Mouse (Mus musculus): ENCODE results near the gene Lamb1. TPM values are rescaled to one million over a fixed set of nuclear protein-coding genes. Genes with fewer than 3 reads are reported as not detected.

Gene Lamb1
- polyA plus RNA-seq, 1 experiment from 2014 or later: 17.8 TPM

- 84% methylated on average over 10 of the region's 10 CpGs for WGBS
- DNase-seq (ENCODE audit: low spot score): no peak
- Histone ChIP-seq H3K27me3 (ENCODE audit: low read depth, poor library complexity, severe bottlenecking) (no peaks in the 10 kb centered on the region), H3K4me1 (peaks cover 22% of the 10 kb centered on the region), H3K36me3 (peaks cover 4% of the 10 kb centered on the region; the same call in 1 of the 2 replicates), H3K4me3 (no peak overlapping the region), H3K27ac (replicated peaks) (no peak overlapping the region), H3K9me3 (replicated peaks) (no peaks in the 10 kb centered on the region)
These were observed 10.4 kb downstream of the Lamb1 start for GRCm38 (mm10) chr12:31275411-31275810.

GRCm38 (mm10) chr12:31278270-31278669, 13.2 kb downstream of the Lamb1 start:
- Histone ChIP-seq H3K9me3 (replicated peaks) (no peaks in the 10 kb centered on the region), H3K27ac (replicated peaks) (no peak overlapping the region), H3K27me3 (ENCODE audit: low read depth, poor library complexity, severe bottlenecking) (no peaks in the 10 kb centered on the region), H3K4me3 (no peak overlapping the region), H3K4me1 (peaks cover 7% of the 10 kb centered on the region; the same call in 1 of the 2 replicates), H3K36me3 (peaks cover 4% of the 10 kb centered on the region; the same call in 1 of the 2 replicates)
- WGBS: 90% methylated on average over 11 of the region's 11 CpGs
- no peak for DNase-seq (ENCODE audit: low spot score)

- WGBS: 91% methylated on average over 7 of the region's 7 CpGs
- Histone ChIP-seq H3K36me3 (no peaks in the 10 kb centered on the region), H3K9me3 (replicated peaks) (no peaks in the 10 kb centered on the region), H3K27me3 (ENCODE audit: low read depth, poor library complexity, severe bottlenecking) (no peaks in the 10 kb centered on the region; the same call in 1 of the 2 replicates), H3K27ac (replicated peaks) (no peak overlapping the region), H3K4me1 (peaks cover 7% of the 10 kb centered on the region; the same call in 1 of the 2 replicates), H3K4me3 (no peak overlapping the region)
- DNase-seq (ENCODE audit: low spot score): no peak
These were observed 15.3 kb downstream of the Lamb1 start for GRCm38 (mm10) chr12:31280318-31280717.

DNA sequence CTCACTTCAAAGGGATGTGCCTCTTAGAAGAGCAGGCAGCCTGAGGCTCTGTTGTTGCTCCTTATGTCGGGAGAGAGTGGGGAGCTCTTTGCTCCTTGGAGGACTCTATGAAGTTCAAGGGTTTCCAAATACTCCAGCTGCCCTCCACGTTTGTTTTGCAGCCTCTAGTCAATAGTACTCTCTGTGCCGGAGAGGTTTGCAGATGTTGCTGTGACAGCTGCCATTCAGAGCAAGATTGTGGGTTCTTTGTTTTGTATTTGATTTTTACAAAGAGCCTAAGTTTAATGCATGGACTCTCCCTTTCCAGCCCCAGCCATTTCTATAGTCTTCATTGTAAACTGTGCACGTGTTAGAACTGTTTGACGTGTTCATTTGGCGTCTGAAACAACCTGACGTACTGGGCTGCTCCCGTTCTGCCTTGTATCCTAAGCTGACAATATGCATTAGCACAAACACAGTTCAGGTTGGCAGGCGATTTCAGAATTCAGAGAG, 16.1 kb downstream of the Lamb1 start:
- Histone ChIP-seq H3K27ac (replicated peaks) (no peak overlapping the region), H3K4me3 (no peak overlapping the region), H3K4me1 (peaks cover 7% of the 10 kb centered on the region; the same call in 1 of the 2 replicates), H3K36me3 (no peaks in the 10 kb centered on the region), H3K27me3 (ENCODE audit: low read depth, poor library complexity, severe bottlenecking) (no peaks in the 10 kb centered on the region; the same call in 1 of the 2 replicates), H3K9me3 (replicated peaks) (no peaks in the 10 kb centered on the region)
- WGBS: 68% methylated on average over 9 of the region's 9 CpGs
- DNase-seq (ENCODE audit: low spot score): no peak

- Histone ChIP-seq H3K4me3 (no peak overlapping the region), H3K27ac (replicated peaks) (no peak overlapping the region), H3K36me3 (no peaks in the 10 kb centered on the region), H3K4me1 (peaks cover 7% of the 10 kb centered on the region; the same call in 1 of the 2 replicates), H3K27me3 (ENCODE audit: low read depth, poor library complexity, severe bottlenecking) (no peaks in the 10 kb centered on the region; the same call in 1 of the 2 replicates), H3K9me3 (replicated peaks) (no peaks in the 10 kb centered on the region)
- no peak for DNase-seq (ENCODE audit: low spot score)
- WGBS: 93% methylated on average over 5 of the region's 5 CpGs
These were observed 17.2 kb downstream of the Lamb1 start for GRCm38 (mm10) chr12:31282241-31282640.

DNA sequence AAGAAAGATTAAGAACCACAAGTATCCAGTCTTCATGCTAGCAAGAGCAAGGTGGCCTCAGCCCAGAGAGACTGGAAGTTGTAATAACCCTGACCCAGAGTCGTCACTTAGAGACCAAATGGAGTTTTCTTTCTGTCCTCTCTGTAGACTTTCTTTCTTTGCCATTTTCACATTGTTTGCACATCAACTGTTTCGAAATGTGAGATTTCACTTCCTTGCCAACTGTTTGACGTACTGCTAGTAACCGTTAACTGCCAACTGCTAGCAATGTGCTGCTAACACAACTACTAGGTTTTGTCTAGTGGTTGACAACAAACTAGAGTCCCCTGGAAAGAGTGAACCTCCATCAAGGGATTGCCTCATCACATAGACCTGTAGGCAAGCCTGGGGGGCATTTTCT, 18.1 kb downstream of the Lamb1 start:
- WGBS: 93% methylated on average over 4 of the region's 4 CpGs
- Histone ChIP-seq H3K27ac (replicated peaks) (no peak overlapping the region), H3K4me3 (no peak overlapping the region), H3K9me3 (replicated peaks) (no peaks in the 10 kb centered on the region), H3K36me3 (no peaks in the 10 kb centered on the region), H3K27me3 (ENCODE audit: low read depth, poor library complexity, severe bottlenecking) (no peaks in the 10 kb centered on the region; the same call in 1 of the 2 replicates), H3K4me1 (peaks cover 7% of the 10 kb centered on the region; the same call in 1 of the 2 replicates)
- DNase-seq (ENCODE audit: low spot score): no peak

DNA sequence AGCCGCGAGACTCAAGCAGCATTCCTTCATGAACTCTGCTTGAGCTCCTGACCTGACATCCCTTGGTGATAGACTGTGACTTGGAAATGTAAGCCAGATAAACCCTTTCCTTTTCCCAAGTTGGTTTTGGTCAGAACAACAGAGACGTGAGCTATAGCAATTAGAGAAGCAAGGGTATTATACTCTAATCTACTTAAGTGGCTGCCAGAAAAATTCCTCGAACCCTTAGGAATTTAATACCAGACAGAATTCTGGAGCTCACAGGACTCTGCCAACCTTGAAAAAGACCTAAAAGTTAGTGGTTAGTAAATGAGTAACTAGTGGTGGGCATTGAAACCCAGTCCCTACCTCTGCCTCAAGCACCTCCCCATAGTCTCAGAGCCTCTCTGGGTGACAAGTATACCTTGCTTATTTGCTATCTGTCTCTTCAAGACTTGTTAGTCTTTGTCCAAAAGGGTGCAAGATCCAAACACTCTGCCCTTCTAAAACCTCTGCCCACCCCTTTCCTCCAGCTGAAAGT, 18.6 kb downstream of the Lamb1 start:
- no peaks in the 10 kb centered on the region for H3K9me3 ChIP-seq (replicated peaks)
- no peak overlapping the region for H3K4me3 ChIP-seq
- DNase-seq (ENCODE audit: low spot score): no peak
- H3K4me1 ChIP-seq: peaks cover 7% of the 10 kb centered on the region; the same call in 1 of the 2 replicates
- no peak overlapping the region for H3K27ac ChIP-seq (replicated peaks)
- WGBS: 80% methylated on average over 4 of the region's 4 CpGs
- no peaks in the 10 kb centered on the region; the same call in 1 of the 2 replicates for H3K27me3 ChIP-seq (ENCODE audit: low read depth, poor library complexity, severe bottlenecking)
- no peaks in the 10 kb centered on the region; the same call in 1 of the 2 replicates for H3K36me3 ChIP-seq

- Histone ChIP-seq H3K4me1 (no peaks in the 10 kb centered on the region), H3K36me3 (peaks cover 8% of the 10 kb centered on the region; the same call in 1 of the 2 replicates), H3K9me3 (replicated peaks) (no peaks in the 10 kb centered on the region), H3K27me3 (ENCODE audit: low read depth, poor library complexity, severe bottlenecking) (no peaks in the 10 kb centered on the region; the same call in 1 of the 2 replicates), H3K27ac (replicated peaks) (no peak overlapping the region), H3K4me3 (no peak overlapping the region)
- WGBS: 88% methylated on average over 10 of the region's 10 CpGs
- DNase-seq (ENCODE audit: low spot score): no peak
These were observed 24.0 kb downstream of the Lamb1 start for GRCm38 (mm10) chr12:31289046-31289445.

DNA sequence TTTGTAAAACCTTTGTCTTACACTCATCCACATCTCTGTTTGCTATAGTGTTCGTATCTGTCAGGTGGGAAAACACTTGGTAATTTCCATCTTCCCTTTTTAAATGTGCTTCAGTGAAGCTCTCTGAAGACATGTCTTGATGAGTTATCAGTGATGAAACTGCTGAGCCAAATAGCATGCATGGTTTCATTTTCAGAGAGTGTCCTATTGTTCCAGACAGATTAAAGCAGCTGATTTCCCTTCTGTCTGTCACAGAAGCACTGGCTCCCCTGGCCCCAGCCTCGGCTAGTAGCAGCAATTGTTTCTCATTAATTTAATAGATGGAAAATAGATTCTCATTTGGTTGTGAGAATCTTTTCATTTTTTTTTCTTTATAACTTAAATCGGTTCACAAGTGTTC, 25.9 kb downstream of the Lamb1 start:
- H3K36me3 ChIP-seq: peaks cover 8% of the 10 kb centered on the region; the same call in 1 of the 2 replicates
- no peak overlapping the region for H3K27ac ChIP-seq (replicated peaks)
- H3K9me3 ChIP-seq (replicated peaks): no peaks in the 10 kb centered on the region
- no peaks in the 10 kb centered on the region for H3K27me3 ChIP-seq (ENCODE audit: low read depth, poor library complexity, severe bottlenecking)
- 86% methylated on average over 3 of the region's 3 CpGs for WGBS
- no peak for DNase-seq (ENCODE audit: low spot score)
- no peak overlapping the region for H3K4me3 ChIP-seq
- H3K4me1 ChIP-seq: peaks cover 8% of the 10 kb centered on the region; the same call in 1 of the 2 replicates

DNA sequence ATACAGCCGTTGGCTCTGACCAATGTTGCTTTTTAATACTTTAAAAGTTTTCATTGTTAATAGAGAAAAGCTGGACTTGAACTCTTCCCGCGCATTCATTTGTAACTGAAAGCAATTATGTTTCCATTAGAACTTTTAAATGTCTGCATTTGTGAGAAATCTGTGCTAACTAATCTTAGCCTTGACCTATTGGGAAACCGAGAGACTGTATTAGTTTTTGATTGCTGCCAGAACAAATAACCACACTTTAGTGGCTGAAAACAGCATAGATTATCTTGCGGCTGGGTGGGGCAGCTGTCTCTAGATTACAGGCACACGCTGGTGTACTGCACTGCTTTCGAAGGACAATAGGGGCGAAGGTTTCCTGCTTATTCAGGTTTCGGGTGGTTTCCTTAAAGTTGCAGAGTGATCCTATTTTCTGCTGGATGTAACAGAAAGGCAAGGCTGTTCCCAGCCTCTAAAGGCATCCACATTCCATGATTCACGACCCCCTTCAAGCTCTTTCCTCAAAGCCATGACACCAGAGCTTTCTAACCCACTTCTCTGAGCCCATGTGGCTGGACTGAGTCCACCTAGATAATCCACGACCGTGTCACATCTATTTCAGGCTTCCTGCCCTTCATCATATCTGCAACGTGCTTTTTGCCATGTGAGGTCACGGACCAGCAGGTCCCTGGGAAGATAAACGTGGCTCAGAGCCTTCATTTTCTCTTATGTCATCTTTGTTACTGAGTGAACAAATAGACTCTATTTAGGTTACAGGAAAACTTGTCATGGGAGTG, 28.5 kb downstream of the Lamb1 start:
- Histone ChIP-seq H3K36me3 (peaks cover 8% of the 10 kb centered on the region; the same call in 1 of the 2 replicates), H3K27me3 (ENCODE audit: low read depth, poor library complexity, severe bottlenecking) (no peaks in the 10 kb centered on the region), H3K4me1 (peaks cover 8% of the 10 kb centered on the region; the same call in 1 of the 2 replicates), H3K9me3 (replicated peaks) (no peaks in the 10 kb centered on the region), H3K27ac (replicated peaks) (no peak overlapping the region), H3K4me3 (no peak overlapping the region)
- DNase-seq (ENCODE audit: low spot score): no peak
- WGBS: 79% methylated on average over 15 of the region's 15 CpGs

- DNase-seq (ENCODE audit: low spot score): no peak
- 69% methylated on average over 10 of the region's 10 CpGs for WGBS
- Histone ChIP-seq H3K27ac (replicated peaks) (no peak overlapping the region), H3K4me3 (no peak overlapping the region), H3K27me3 (ENCODE audit: low read depth, poor library complexity, severe bottlenecking) (no peaks in the 10 kb centered on the region), H3K4me1 (peaks cover 8% of the 10 kb centered on the region; the same call in 1 of the 2 replicates), H3K36me3 (peaks cover under 1% of the 10 kb centered on the region; the same call in 1 of the 2 replicates), H3K9me3 (replicated peaks) (no peaks in the 10 kb centered on the region)
These were observed 29.5 kb downstream of the Lamb1 start for GRCm38 (mm10) chr12:31294526-31294925.

GRCm38 (mm10) chr12:31294996-31295395, 30.0 kb downstream of the Lamb1 start:
- H3K9me3 ChIP-seq (replicated peaks): no peaks in the 10 kb centered on the region
- no peak overlapping the region for H3K27ac ChIP-seq (replicated peaks)
- no peaks in the 10 kb centered on the region for H3K27me3 ChIP-seq (ENCODE audit: low read depth, poor library complexity, severe bottlenecking)
- peaks cover 8% of the 10 kb centered on the region; the same call in 1 of the 2 replicates for H3K4me1 ChIP-seq
- 86% methylated on average over 11 of the region's 11 CpGs for WGBS
- DNase-seq (ENCODE audit: low spot score): no peak
- no peak overlapping the region for H3K4me3 ChIP-seq
- no peaks in the 10 kb centered on the region for H3K36me3 ChIP-seq

DNA sequence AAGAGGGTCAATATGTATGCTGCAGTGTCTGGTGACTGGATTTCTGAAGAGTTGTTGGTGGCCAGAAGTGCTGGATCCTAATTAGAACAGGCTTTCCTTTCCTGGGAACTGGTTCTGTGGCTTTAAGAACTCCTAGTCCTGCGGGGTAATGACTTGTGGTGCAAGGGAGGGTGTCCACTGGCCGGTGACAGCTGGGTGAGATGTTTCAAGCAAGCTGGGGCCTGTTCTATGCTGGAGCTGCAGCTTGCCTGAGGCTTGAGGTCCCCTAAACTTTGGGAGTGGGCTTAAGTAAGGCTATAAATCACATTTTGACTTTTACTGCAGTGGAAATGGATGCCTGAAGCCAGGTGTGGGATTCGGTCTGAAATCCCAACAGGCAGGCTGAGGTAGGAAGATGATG, 30.5 kb downstream of the Lamb1 start:
- Histone ChIP-seq H3K27me3 (ENCODE audit: low read depth, poor library complexity, severe bottlenecking) (no peaks in the 10 kb centered on the region), H3K4me1 (peaks cover 8% of the 10 kb centered on the region; the same call in 1 of the 2 replicates), H3K4me3 (no peak overlapping the region), H3K36me3 (no peaks in the 10 kb centered on the region), H3K27ac (replicated peaks) (no peak overlapping the region), H3K9me3 (replicated peaks) (no peaks in the 10 kb centered on the region)
- DNase-seq (ENCODE audit: low spot score): no peak
- 75% methylated on average over 3 of the region's 3 CpGs for WGBS

Measured in midbrain, embryonic 10.5 days (tissue).